In the genomic region with DNA sequence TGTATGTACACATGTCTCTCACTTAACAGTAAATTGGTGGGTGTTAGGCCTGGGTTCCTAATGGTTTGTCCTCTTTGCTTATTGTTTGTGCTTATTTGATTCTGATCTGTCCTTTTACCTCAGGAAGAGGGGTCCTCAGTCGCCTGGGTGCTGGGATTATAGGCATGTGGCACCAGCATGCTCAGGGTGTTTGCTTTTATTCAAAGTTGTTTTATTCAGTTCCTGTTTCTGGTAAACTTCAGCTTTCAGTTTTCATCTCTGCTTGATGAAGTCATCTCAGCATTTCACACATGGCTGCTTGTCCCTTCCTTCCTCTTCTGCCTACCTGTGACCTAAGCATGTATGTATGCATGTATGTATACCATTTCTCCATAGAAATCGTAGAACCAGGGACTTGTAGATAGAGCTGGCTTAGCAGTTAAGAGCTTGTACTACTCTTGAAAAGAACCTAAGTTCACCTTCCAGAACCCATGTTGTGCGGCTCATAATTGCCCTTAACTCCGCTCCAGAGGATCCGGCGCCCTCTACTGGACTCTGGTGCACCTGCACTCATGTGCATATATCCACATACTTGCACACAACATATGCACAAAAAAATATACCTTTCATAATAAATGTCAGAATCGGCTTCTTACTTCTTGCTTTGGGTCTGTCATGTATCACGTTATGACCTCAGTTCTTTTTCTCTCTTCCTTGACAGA, we compare ENCODE assay signal across 10 mouse cellular contexts. TPM values are rescaled to one million over a fixed set of nuclear protein-coding genes. Genes with fewer than 3 reads are reported as not detected.
A peak's percentile ranks its signal among the peaks of the same experiment; 100 is the strongest.
DNase-seq lines count a peak whose midpoint lies in the region; ATAC-seq and TF ChIP-seq lines count a peak whose summit lies in the region.
"Had no signal": no experiment of that assay in that cellular context is flagged by ENCODE, and none has a peak within 500 bp of the region (broad histone marks: within the 10 kb centered on the region; RNA-seq: fewer than 3 reads in every experiment).

No protein-coding gene starts in this region.

- no peak overlapping the region for H3K4me2 ChIP-seq in kidney, postnatal 0 days (ENCODE audit: low read length)
- H3K4me2 ChIP-seq in kidney, embryonic 16.5 days (replicated peaks; ENCODE audit: low read depth, low read length) = no peak overlapping the region
- H3K4me2 ChIP-seq in liver, postnatal 0 days (ENCODE audit: low read depth, low read length) = no peak overlapping the region
- no peak overlapping the region for H3K4me2 ChIP-seq in heart, embryonic 11.5 days

- no peak for DNase-seq in kidney, postnatal 0 days (ENCODE audit: low spot score)
- DNase-seq in A20 (ENCODE audit: low read depth, low spot score) = peak; percentile 88
- DNase-seq in liver, postnatal 0 days = peak; percentile 35
- no peak for DNase-seq in frontal cortex, postnatal 25 days (ENCODE audit: low spot score in 2 of 2)

- 98% methylated on average over 8 of the region's 8 CpGs for WGBS in kidney, postnatal 0 days
- WGBS in kidney, embryonic 16.5 days = over 99% methylated on average over 8 of the region's 8 CpGs
- 86% methylated on average over 8 of the region's 8 CpGs for WGBS in liver, postnatal 0 days (ENCODE audit: insufficient replicate concordance)
- 93% methylated on average over 8 of the region's 8 CpGs for WGBS in heart, embryonic 11.5 days (ENCODE audit: insufficient replicate concordance)

- H3K4me3 ChIP-seq in kidney, postnatal 0 days (replicated peaks; ENCODE audit: low read depth, low read length) = no peak overlapping the region
- no peak overlapping the region for H3K4me3 ChIP-seq in kidney, embryonic 16.5 days (ENCODE audit: low read length)
- no peak overlapping the region for H3K4me3 ChIP-seq in ES-Bruce4 (ENCODE audit: low read depth, low read length)
- H3K4me3 ChIP-seq in liver, postnatal 0 days (ENCODE audit: low read depth, low read length) = no peak overlapping the region
- H3K4me3 ChIP-seq in heart, embryonic 11.5 days (ENCODE audit: low read depth, low read length) = no peak overlapping the region
- H3K4me3 ChIP-seq: intestine, embryonic 15.5 days; midbrain, embryonic 12.5 days had no signal

- H3K4me1 ChIP-seq in kidney, postnatal 0 days (replicated peaks; ENCODE audit: insufficient read depth, low read length) = no peaks in the 10 kb centered on the region
- H3K4me1 ChIP-seq in kidney, embryonic 16.5 days (ENCODE audit: insufficient read depth, low read length) = peaks cover 12% of the 10 kb centered on the region; the same call in 1 of the 2 replicates
- H3K4me1 ChIP-seq in ES-Bruce4 (ENCODE audit: control insufficient read depth, insufficient read depth, low read length) = peaks cover 1% of the 10 kb centered on the region
- H3K4me1 ChIP-seq in liver, postnatal 0 days (ENCODE audit: insufficient read depth) = peaks cover 20% of the 10 kb centered on the region
- 0 out of 2 replicates have a peak, but pooled peaks cover 3% of the 10 kb centered on the region for H3K4me1 ChIP-seq in heart, embryonic 11.5 days (ENCODE audit: control insufficient read depth, insufficient read depth, low read length)

- TF ChIP-seq POLR2A in ES-Bruce4 (IDR thresholded peaks at IDR 0.05; ENCODE audit: insufficient read depth, low read length) = no peak

- no peak for TF ChIP-seq EP300 in ES-Bruce4 (IDR thresholded peaks at IDR 0.05; ENCODE audit: insufficient read depth, low read depth, low read length)
- no peak for TF ChIP-seq EP300 in liver, postnatal 0 days (IDR thresholded peaks at IDR 0.05; ENCODE audit: low read depth)

- no peak for ATAC-seq in kidney, postnatal 0 days (replicated peaks; ENCODE audit: low FRiP score, low read depth)
- no peak for ATAC-seq in kidney, embryonic 16.5 days (ENCODE audit: low FRiP score, low TSS enrichment)
- ATAC-seq in liver, postnatal 0 days = no peak
- no peak for ATAC-seq in heart, embryonic 11.5 days (replicated peaks; ENCODE audit: insufficient number of reproducible peaks, low FRiP score, low TSS enrichment)
- ATAC-seq: intestine, embryonic 15.5 days had no signal

- no peak overlapping the region for H3K9ac ChIP-seq in kidney, postnatal 0 days (ENCODE audit: low read depth, low read length)
- H3K9ac ChIP-seq in kidney, embryonic 16.5 days (replicated peaks; ENCODE audit: low read length) = no peak overlapping the region
- no peak overlapping the region for H3K9ac ChIP-seq in ES-Bruce4 (ENCODE audit: low read depth, poor library complexity, severe bottlenecking)
- H3K9ac ChIP-seq in liver, postnatal 0 days (replicated peaks) = no peak overlapping the region
- H3K9ac ChIP-seq in heart, embryonic 11.5 days (ENCODE audit: low read depth, low read length) = no peak overlapping the region
- H3K9ac ChIP-seq: heart, embryonic 13.5 days; intestine, embryonic 15.5 days; midbrain, embryonic 12.5 days had no signal

- no peaks in the 10 kb centered on the region for H3K27me3 ChIP-seq in kidney, postnatal 0 days (ENCODE audit: insufficient read depth, low read length)
- no peaks in the 10 kb centered on the region for H3K27me3 ChIP-seq in kidney, embryonic 16.5 days (ENCODE audit: insufficient read depth, low read length)
- H3K27me3 ChIP-seq in ES-Bruce4 (ENCODE audit: control insufficient read depth, insufficient read depth, low read length, poor library complexity, severe bottlenecking) = no peaks in the 10 kb centered on the region
- no peaks in the 10 kb centered on the region for H3K27me3 ChIP-seq in liver, postnatal 0 days (ENCODE audit: insufficient read depth, low read length)
- H3K27me3 ChIP-seq in heart, embryonic 11.5 days (ENCODE audit: control insufficient read depth, insufficient read depth, low read length) = peaks cover 21% of the 10 kb centered on the region
- H3K27me3 ChIP-seq: intestine, embryonic 15.5 days had no signal

- H3K36me3 ChIP-seq in kidney, postnatal 0 days (ENCODE audit: insufficient read depth, low read length) = no peaks in the 10 kb centered on the region
- peaks cover 6% of the 10 kb centered on the region for H3K36me3 ChIP-seq in kidney, embryonic 16.5 days (ENCODE audit: insufficient read depth, low read length)
- H3K36me3 ChIP-seq in ES-Bruce4 (ENCODE audit: control insufficient read depth, insufficient read depth, low read length, poor library complexity, severe bottlenecking) = no peaks in the 10 kb centered on the region
- no peaks in the 10 kb centered on the region for H3K36me3 ChIP-seq in liver, postnatal 0 days (replicated peaks; ENCODE audit: insufficient read depth, low read length)
- H3K36me3 ChIP-seq in heart, embryonic 11.5 days (ENCODE audit: control insufficient read depth, insufficient read depth, low read length) = no peaks in the 10 kb centered on the region
- H3K36me3 ChIP-seq: intestine, embryonic 15.5 days had no signal

- peak; percentile 48; the same call in 1 of the 2 replicates for TF ChIP-seq CTCF in kidney, postnatal 0 days (IDR thresholded peaks at IDR 0.05; ENCODE audit: low read depth)
- peak; percentile 42 for TF ChIP-seq CTCF in ES-Bruce4 (IDR thresholded peaks at IDR 0.05; ENCODE audit: low read depth, low read length)
- peak; percentile 58 for TF ChIP-seq CTCF in liver, postnatal 0 days (IDR thresholded peaks at IDR 0.05; ENCODE audit: low read depth)

- H3K9me3 ChIP-seq in kidney, postnatal 0 days (replicated peaks; ENCODE audit: low read length) = 0 out of 2 replicates have a peak, but pooled peaks cover 4% of the 10 kb centered on the region
- H3K9me3 ChIP-seq in kidney, embryonic 16.5 days (ENCODE audit: low read length) = peaks cover 6% of the 10 kb centered on the region
- 0 out of 2 replicates have a peak, but pooled peaks cover 5% of the 10 kb centered on the region for H3K9me3 ChIP-seq in ES-Bruce4 (replicated peaks; ENCODE audit: control insufficient read depth, insufficient read depth, low read length, poor library complexity, severe bottlenecking)
- H3K9me3 ChIP-seq in liver, postnatal 0 days (ENCODE audit: low read length) = no peaks in the 10 kb centered on the region
- H3K9me3 ChIP-seq in heart, embryonic 11.5 days (replicated peaks; ENCODE audit: control insufficient read depth, low read length) = 0 out of 2 replicates have a peak, but pooled peaks cover 3% of the 10 kb centered on the region
- H3K9me3 ChIP-seq: intestine, embryonic 15.5 days had no signal

- H3K27ac ChIP-seq in kidney, postnatal 0 days = no peak overlapping the region
- no peak overlapping the region for H3K27ac ChIP-seq in kidney, embryonic 16.5 days (ENCODE audit: low read length)
- H3K27ac ChIP-seq in ES-Bruce4 (ENCODE audit: insufficient read depth, low read length) = no peak overlapping the region
- H3K27ac ChIP-seq in liver, postnatal 0 days (ENCODE audit: low read depth) = no peak overlapping the region
- H3K27ac ChIP-seq in heart, embryonic 11.5 days (ENCODE audit: low read depth, low read length) = no peak overlapping the region
- H3K27ac ChIP-seq: heart, embryonic 13.5 days; intestine, embryonic 15.5 days; midbrain, embryonic 12.5 days had no signal

RNA-seq across cellular contexts. Expression of a gene that starts 8.2 kb away (rescaled TPM):
- 63.9 and 66.5 TPM in 2 replicates for polyA plus RNA-seq in kidney, postnatal 0 days (2015; fragmentation: Nextera tagmentation; extraction: Ambion mirVana)
- 67.7 and 70.1 TPM in 2 replicates for polyA plus RNA-seq in kidney, embryonic 16.5 days (2015; fragmentation: Nextera tagmentation; extraction: Ambion mirVana)
- polyA plus RNA-seq in ES-Bruce4 (2011; ENCODE audit: insufficient read depth, insufficient read length, low read depth, missing spikeins) = 35.6 and 44.8 TPM in 2 replicates
- polyA plus RNA-seq in liver, postnatal 0 days (2015; fragmentation: Nextera tagmentation; extraction: Ambion mirVana) = 23.8 and 26.0 TPM in 2 replicates
- polyA plus RNA-seq in heart, embryonic 11.5 days (2014; fragmentation: Nextera tagmentation; extraction: Ambion mirVana) = 28.1 and 28.8 TPM in 2 replicates

RNA-seq across cellular contexts. Expression of a gene that starts 52.2 kb away (rescaled TPM):
- polyA plus RNA-seq in kidney, postnatal 0 days (2015; fragmentation: Nextera tagmentation; extraction: Ambion mirVana) = 36.8 and 42.8 TPM in 2 replicates
- polyA plus RNA-seq in kidney, embryonic 16.5 days (2015; fragmentation: Nextera tagmentation; extraction: Ambion mirVana) = 43.7 and 46.2 TPM in 2 replicates
- polyA plus RNA-seq in ES-Bruce4 (2011; ENCODE audit: insufficient read depth, insufficient read length, low read depth, missing spikeins) = 25.7 and 30.0 TPM in 2 replicates
- 19.3 and 20.8 TPM in 2 replicates for polyA plus RNA-seq in liver, postnatal 0 days (2015; fragmentation: Nextera tagmentation; extraction: Ambion mirVana)
- 21.0 and 22.1 TPM in 2 replicates for polyA plus RNA-seq in heart, embryonic 11.5 days (2014; fragmentation: Nextera tagmentation; extraction: Ambion mirVana)

RNA-seq across cellular contexts. Expression of a gene that starts 52.3 kb away (rescaled TPM):
- polyA plus RNA-seq in kidney, postnatal 0 days (2015; fragmentation: Nextera tagmentation; extraction: Ambion mirVana) = 86.4 and 94.1 TPM in 2 replicates
- 59.2 and 73.9 TPM in 2 replicates for polyA plus RNA-seq in kidney, embryonic 16.5 days (2015; fragmentation: Nextera tagmentation; extraction: Ambion mirVana)
- 60.7 and 63.4 TPM in 2 replicates for polyA plus RNA-seq in ES-Bruce4 (2011; ENCODE audit: insufficient read depth, insufficient read length, low read depth, missing spikeins)
- polyA plus RNA-seq in liver, postnatal 0 days (2015; fragmentation: Nextera tagmentation; extraction: Ambion mirVana) = 291 and 304 TPM in 2 replicates
- 18.2 and 18.6 TPM in 2 replicates for polyA plus RNA-seq in heart, embryonic 11.5 days (2014; fragmentation: Nextera tagmentation; extraction: Ambion mirVana)

Comparison
In these comparisons a context has a peak if more than half of its experiments do, and no peak if none do; other contexts are left out.
1. DNase-seq: peak in A20 (single experiment) and liver, postnatal 0 days (single experiment); none in kidney, postnatal 0 days (single experiment) and frontal cortex, postnatal 25 days (0 of 2).
2. Peak in every context shown above with its lines, with median percentiles within 50 percentile points of each other: CTCF ChIP-seq.